Mouse (Mus musculus) hematopoietic stem cell, adult 5-6 weeks (primary cell): ENCODE measurements around the gene Ctdnep1. TPM values are rescaled to one million over a fixed set of nuclear protein-coding genes. Genes with fewer than 3 reads are reported as not detected.

Source experiments
- ATAC-seq, 2 experiments: fragments of 125-278 bp in 1 of 2; replicated peaks in 1 of 2; 2 replicates each; pipeline ENCODE4 v1.8.0; 2016 to 2017; ENCODE audit warnings: inconsistent platforms in 2 of 2, mild to moderate bottlenecking in 2 of 2, moderate number of reproducible peaks in 2 of 2, low read depth in 1 of 2, moderate TSS enrichment in 1 of 2; ENCODE audit not compliant: low FRiP score in 2 of 2, poor library complexity in 2 of 2, severe bottlenecking in 2 of 2, insufficient read depth in 1 of 2, low TSS enrichment in 1 of 2
- total RNA-seq: library from RNA; stranded (forward); fragments of 172-1452, 232-1000 nt; gene quantifications from 2 replicates; pipeline ENCODE4 v1.2.3, GENCODE M21; 2017

Gene Ctdnep1
- total RNA-seq, 1 experiment from 2014 or later: 17.3 TPM

GRCm38 (mm10) chr11:69970775-69971174 is 10.2 kb upstream of the Ctdnep1 start:
- ATAC-seq: no peak

- ATAC-seq: no peak
Measured at GRCm38 (mm10) chr11:69974907-69975306, 6.0 kb upstream of the Ctdnep1 start.

GRCm38 (mm10) chr11:69976271-69976670 is 4.7 kb upstream of the Ctdnep1 start:
- ATAC-seq: no peak

- ATAC-seq: no peak
Measured at GRCm38 (mm10) chr11:69979827-69980195, 1.1 kb upstream of the Ctdnep1 start.

GRCm38 (mm10) chr11:69980196-69981140 is 488 bp upstream of the Ctdnep1 start:
- ATAC-seq: peak; percentile 91 to 96

- no peak for ATAC-seq
Measured at GRCm38 (mm10) chr11:69982225-69982624, 1.3 kb downstream of the Ctdnep1 start, which contains the start of gene Elp5. TSS of gene Elp5 (minus strand) at chr11:69982517.

GRCm38 (mm10) chr11:69982877-69983276 is 1.9 kb downstream of the Ctdnep1 start:
- no peak for ATAC-seq

GRCm38 (mm10) chr11:69983377-69983776 is 2.4 kb downstream of the Ctdnep1 start:
- no peak for ATAC-seq

GRCm38 (mm10) chr11:69984431-69984830 is 3.5 kb downstream of the Ctdnep1 start:
- no peak for ATAC-seq

GRCm38 (mm10) chr11:69989949-69990348 is 9.0 kb downstream of the Ctdnep1 start:
- no peak for ATAC-seq

GRCm38 (mm10) chr11:69990850-69991691 is 10.1 kb downstream of the Ctdnep1 start, which contains the start of gene Gabarap:
TSS of gene Gabarap (plus strand) at chr11:69991143.
- ATAC-seq: peak; percentile 72 to 73

- no peak for ATAC-seq
Measured at GRCm38 (mm10) chr11:69991711-69992110, 10.8 kb downstream of the Ctdnep1 start.

- no peak for ATAC-seq
Measured at GRCm38 (mm10) chr11:69992396-69992795, 11.4 kb downstream of the Ctdnep1 start.

GRCm38 (mm10) chr11:69992932-69993331 is 12.0 kb downstream of the Ctdnep1 start:
- no peak for ATAC-seq

GRCm38 (mm10) chr11:69994401-69995090 is 13.6 kb downstream of the Ctdnep1 start:
- no peak for ATAC-seq

- ATAC-seq: peak; percentile 68 to 74
Measured at GRCm38 (mm10) chr11:69995391-69995960, 14.5 kb downstream of the Ctdnep1 start, which contains the start of gene Phf23. TSS of gene Phf23 (plus strand) at chr11:69995777.
